Mouse (Mus musculus): Measurements from ENCODE around the gene N6amt1. TPM values are rescaled to one million over a fixed set of nuclear protein-coding genes. Genes with fewer than 3 reads are reported as not detected.
A peak's percentile ranks its signal among the peaks of the same experiment; 100 is the strongest.

N6amt1 gene
- polyA plus RNA-seq, 2 experiments, result 5.4 to 5.5 TPM

DNA sequence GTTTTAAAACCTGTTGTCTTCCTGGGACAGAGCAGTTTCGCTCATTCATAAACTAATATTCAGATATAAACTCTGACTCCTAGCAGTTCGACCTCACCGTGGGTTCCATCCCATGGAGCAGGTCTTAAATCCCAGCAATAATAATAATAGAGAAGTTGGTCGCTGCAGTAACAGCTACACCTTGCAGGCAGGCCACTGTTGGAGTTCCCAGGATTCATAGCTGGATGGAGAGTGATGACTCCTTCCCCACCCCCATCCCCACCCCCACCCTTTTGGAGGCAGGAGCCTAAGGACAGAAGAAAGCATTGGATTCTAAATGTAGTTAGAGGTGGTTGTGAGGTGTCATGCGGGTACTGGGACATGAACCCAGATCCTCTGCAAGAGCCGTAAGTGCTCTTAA, 12.5 kb downstream of the N6amt1 start:
- DNase-seq (ENCODE audit: low read depth in 3 of 3, low spot score in 3 of 3) (no peak), ATAC-seq (ENCODE audit: insufficient read depth) (no peak)
- no peak overlapping the region for H3K4me3 ChIP-seq (ENCODE audit: insufficient read depth in 1 of 2, low read depth in 2 of 2, low read length in 2 of 2)
- TF ChIP-seq CTCF (IDR thresholded peaks at IDR 0.05; ENCODE audit: low read depth), result no peak
- TF ChIP-seq EP300 (IDR thresholded peaks at IDR 0.05; ENCODE audit: low read depth), result no peak
- no peaks in the 10 kb centered on the region for H3K27me3 ChIP-seq (ENCODE audit: control insufficient read depth, insufficient read depth, low read length)
- H3K9ac ChIP-seq (replicated peaks), result no peak overlapping the region
- WGBS (ENCODE audit: insufficient replicate concordance), result 77% methylated on average over 6 of the region's 6 CpGs
- H3K9me3 ChIP-seq (ENCODE audit: control insufficient read depth, low read length), result no peaks in the 10 kb centered on the region
- H3K27ac ChIP-seq, result no peak overlapping the region
- H3K36me3 ChIP-seq (replicated peaks; ENCODE audit: control insufficient read depth, insufficient read depth, low read depth), result no peaks in the 10 kb centered on the region; the same call in 1 of the 2 replicates
- no peak overlapping the region for H3K4me2 ChIP-seq (ENCODE audit: low read depth)
- no peaks in the 10 kb centered on the region for H3K4me1 ChIP-seq (replicated peaks; ENCODE audit: control insufficient read depth in 2 of 2, insufficient read depth in 2 of 2, low read length in 1 of 2)

DNA sequence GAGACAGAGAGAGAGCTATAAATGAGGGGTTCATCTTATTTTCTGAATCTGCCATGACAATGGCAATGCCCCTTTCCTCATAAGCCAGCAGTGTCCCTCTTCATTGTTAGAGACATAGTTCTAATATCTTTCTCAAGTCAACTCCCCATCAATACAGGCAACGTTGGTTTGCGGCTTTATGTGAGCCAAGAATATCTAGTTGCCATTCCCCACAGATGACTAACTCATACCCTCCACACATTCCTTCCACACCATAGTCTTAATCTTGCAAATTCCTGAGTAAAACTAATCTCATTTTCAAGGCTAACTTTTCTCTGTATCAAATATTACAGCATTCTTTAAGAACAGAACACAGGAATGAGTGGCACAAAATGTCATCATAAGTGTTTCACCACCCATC, 29.0 kb downstream of the N6amt1 start:
- Histone ChIP-seq H3K27ac (no peak overlapping the region), H3K4me2 (ENCODE audit: low read depth) (no peak overlapping the region), H3K36me3 (replicated peaks; ENCODE audit: control insufficient read depth, insufficient read depth, low read depth) (peaks cover 35% of the 10 kb centered on the region), H3K27me3 (ENCODE audit: control insufficient read depth, insufficient read depth, low read length) (no peaks in the 10 kb centered on the region), H3K9me3 (ENCODE audit: control insufficient read depth, low read length) (no peaks in the 10 kb centered on the region), H3K4me3 (ENCODE audit: insufficient read depth in 1 of 2, low read depth in 2 of 2, low read length in 2 of 2) (no peak overlapping the region), H3K4me1 (replicated peaks; ENCODE audit: control insufficient read depth in 2 of 2, insufficient read depth in 2 of 2, low read length in 1 of 2) (no peaks in the 10 kb centered on the region), H3K9ac (replicated peaks) (no peak overlapping the region)
- WGBS (ENCODE audit: insufficient replicate concordance), result 75% methylated on average over 2 of the region's 2 CpGs
- no peak for TF ChIP-seq CTCF (IDR thresholded peaks at IDR 0.05; ENCODE audit: low read depth)
- no peak for TF ChIP-seq EP300 (IDR thresholded peaks at IDR 0.05; ENCODE audit: low read depth)
- ATAC-seq (ENCODE audit: insufficient read depth) (no peak), DNase-seq (ENCODE audit: low read depth in 3 of 3, low spot score in 3 of 3) (no peak)

DNA sequence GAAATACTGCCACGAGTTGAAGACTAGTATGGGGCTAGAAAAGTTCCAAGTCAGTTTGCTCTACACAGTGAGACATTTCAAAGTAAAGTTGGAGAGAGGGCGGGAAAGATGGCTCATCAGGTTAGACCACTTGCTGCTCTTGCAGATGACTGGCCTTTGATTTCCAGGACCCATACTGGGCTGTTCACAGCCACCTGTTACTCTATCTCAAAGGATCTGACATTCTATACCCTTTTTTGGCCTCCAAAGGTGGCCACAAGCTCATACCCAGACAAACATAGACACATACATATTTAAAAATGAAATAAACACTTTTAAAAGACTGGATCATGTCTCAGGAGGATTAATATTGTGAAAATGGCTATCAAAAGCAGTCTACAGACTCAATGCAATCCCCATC, 30.4 kb downstream of the N6amt1 start:
- 63% methylated on average over 2 of the region's 2 CpGs for WGBS (ENCODE audit: insufficient replicate concordance)
- Histone ChIP-seq H3K4me3 (ENCODE audit: insufficient read depth in 1 of 2, low read depth in 2 of 2, low read length in 2 of 2) (no peak overlapping the region), H3K36me3 (replicated peaks; ENCODE audit: control insufficient read depth, insufficient read depth, low read depth) (peaks cover 31% of the 10 kb centered on the region), H3K9ac (replicated peaks) (no peak overlapping the region), H3K27me3 (ENCODE audit: control insufficient read depth, insufficient read depth, low read length) (no peaks in the 10 kb centered on the region), H3K27ac (no peak overlapping the region), H3K4me2 (ENCODE audit: low read depth) (no peak overlapping the region), H3K4me1 (replicated peaks; ENCODE audit: control insufficient read depth in 2 of 2, insufficient read depth in 2 of 2, low read length in 1 of 2) (no peaks in the 10 kb centered on the region), H3K9me3 (ENCODE audit: control insufficient read depth, low read length) (no peaks in the 10 kb centered on the region)
- TF ChIP-seq CTCF (IDR thresholded peaks at IDR 0.05; ENCODE audit: low read depth) (no peak), EP300 (IDR thresholded peaks at IDR 0.05; ENCODE audit: low read depth) (no peak)
- ATAC-seq (ENCODE audit: insufficient read depth) (no peak), DNase-seq (ENCODE audit: low read depth in 3 of 3, low spot score in 3 of 3) (no peak)

DNA sequence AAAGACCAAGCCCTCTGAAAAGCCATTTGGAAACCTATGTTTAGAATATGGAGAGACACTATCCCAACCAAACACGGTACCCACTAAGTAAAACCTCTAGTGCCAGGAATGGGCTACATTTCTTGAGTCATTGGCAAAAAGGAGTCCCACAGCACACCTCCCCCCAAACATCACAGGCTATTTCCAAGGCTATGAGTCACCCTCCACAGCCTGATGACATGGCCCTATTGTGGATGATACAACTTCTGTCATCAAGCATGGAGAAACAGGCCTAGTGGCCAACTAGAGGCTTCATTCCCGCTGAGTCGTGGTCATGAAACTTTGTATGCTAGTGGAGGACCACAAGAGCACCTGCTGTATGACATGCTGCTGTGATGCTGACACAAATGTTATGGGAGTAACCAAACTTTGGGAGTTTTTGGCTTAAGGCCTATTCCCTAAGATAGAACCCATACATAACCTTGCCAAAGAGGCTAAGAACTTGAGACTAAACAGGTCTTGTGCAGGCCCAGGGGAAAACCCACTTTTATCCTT, 33.5 kb downstream of the N6amt1 start:
- DNase-seq (ENCODE audit: low read depth in 3 of 3, low spot score in 3 of 3), result no peak
- Histone ChIP-seq H3K4me2 (ENCODE audit: low read depth) (no peak overlapping the region), H3K27me3 (ENCODE audit: control insufficient read depth, insufficient read depth, low read length) (no peaks in the 10 kb centered on the region), H3K36me3 (replicated peaks; ENCODE audit: control insufficient read depth, insufficient read depth, low read depth) (peaks cover 8% of the 10 kb centered on the region), H3K4me1 (replicated peaks; ENCODE audit: control insufficient read depth in 2 of 2, insufficient read depth in 2 of 2, low read length in 1 of 2) (no peaks in the 10 kb centered on the region), H3K4me3 (ENCODE audit: insufficient read depth in 1 of 2, low read depth in 2 of 2, low read length in 2 of 2) (no peak overlapping the region), H3K27ac (no peak overlapping the region), H3K9me3 (ENCODE audit: control insufficient read depth, low read length) (no peaks in the 10 kb centered on the region), H3K9ac (replicated peaks) (no peak overlapping the region)
- ATAC-seq (ENCODE audit: insufficient read depth), result no peak
- 86% methylated on average over 3 of the region's 3 CpGs for WGBS (ENCODE audit: insufficient replicate concordance)
- no peak for TF ChIP-seq CTCF (IDR thresholded peaks at IDR 0.05; ENCODE audit: low read depth)

DNA sequence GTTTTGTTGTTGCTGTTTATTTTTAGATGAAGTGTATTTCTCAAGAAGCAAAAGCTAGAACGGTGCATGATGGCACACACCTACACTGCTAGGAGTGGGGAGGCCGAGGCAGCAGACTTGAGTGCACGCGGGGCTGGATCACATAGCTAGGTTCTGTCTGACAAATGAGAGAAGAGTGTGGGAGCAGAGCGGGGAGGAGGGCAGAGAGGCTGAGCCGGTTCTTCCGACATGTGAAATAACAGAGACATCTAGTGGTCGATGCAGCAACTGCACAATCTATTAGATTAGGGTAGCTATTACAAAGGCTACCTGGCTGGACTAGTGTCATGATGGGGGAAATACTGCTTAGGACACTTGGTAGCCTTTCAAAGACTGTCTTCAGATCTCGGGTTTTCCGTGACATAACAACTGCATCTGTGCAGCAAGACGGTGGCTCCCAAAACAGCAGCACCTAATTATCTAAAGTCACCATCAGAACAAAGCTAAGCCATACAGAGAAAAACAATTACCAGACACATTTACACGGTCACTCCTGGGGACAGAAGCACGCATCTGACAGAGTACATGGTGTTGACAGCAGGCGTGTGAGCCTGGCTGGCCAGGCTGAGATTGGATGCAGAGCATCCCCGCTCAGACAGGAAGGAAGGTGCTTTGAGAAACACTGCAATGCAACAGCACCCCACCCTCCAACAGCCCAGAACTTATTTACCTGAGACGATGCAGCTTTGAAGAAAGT, 40.0 kb downstream of the N6amt1 start:
- H3K9me3 ChIP-seq (ENCODE audit: control insufficient read depth, low read length), result no peaks in the 10 kb centered on the region
- 55% methylated on average over 16 of the region's 16 CpGs for WGBS (ENCODE audit: insufficient replicate concordance)
- H3K9ac ChIP-seq (replicated peaks), result no peak overlapping the region
- no peaks in the 10 kb centered on the region for H3K4me1 ChIP-seq (replicated peaks; ENCODE audit: control insufficient read depth in 2 of 2, insufficient read depth in 2 of 2, low read length in 1 of 2)
- DNase-seq (ENCODE audit: low read depth in 3 of 3, low spot score in 3 of 3) (peak; percentile 17 to 29 (median 22)), ATAC-seq (ENCODE audit: insufficient read depth) (peak; percentile 56; the same call in 1 of the 2 replicates)
- no peaks in the 10 kb centered on the region for H3K27me3 ChIP-seq (ENCODE audit: control insufficient read depth, insufficient read depth, low read length)
- H3K27ac ChIP-seq, result no peak overlapping the region
- H3K36me3 ChIP-seq (replicated peaks; ENCODE audit: control insufficient read depth, insufficient read depth, low read depth), result peaks cover 32% of the 10 kb centered on the region
- TF ChIP-seq EP300 (IDR thresholded peaks at IDR 0.05; ENCODE audit: low read depth) (no peak), CTCF (IDR thresholded peaks at IDR 0.05; ENCODE audit: low read depth) (peak; percentile 75)
- H3K4me2 ChIP-seq (ENCODE audit: low read depth), result no peak overlapping the region
- H3K4me3 ChIP-seq (ENCODE audit: insufficient read depth in 1 of 2, low read depth in 2 of 2, low read length in 2 of 2), result no peak overlapping the region

All from liver, embryonic 14.5 days (tissue).